Mouse (Mus musculus): ENCODE results near the gene Sms.

DNA sequence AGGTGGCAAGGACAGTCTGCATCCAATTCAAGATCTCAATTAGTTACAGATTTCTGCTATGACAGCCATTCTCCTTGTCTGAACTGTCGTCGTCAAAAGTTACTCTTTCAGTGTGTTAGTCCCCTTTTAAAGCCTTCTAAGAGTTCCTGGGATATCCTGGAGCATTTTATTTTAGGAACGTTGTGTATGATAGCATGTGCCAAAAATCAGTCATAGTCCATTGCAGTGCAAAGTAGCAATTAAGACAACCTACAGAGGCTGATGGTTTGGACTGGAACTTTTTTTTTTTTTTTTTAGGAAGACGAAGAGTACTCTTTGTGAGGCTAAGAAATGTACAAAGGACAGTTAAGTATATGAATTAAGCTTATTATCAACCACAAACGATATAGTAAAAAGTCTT, 76.9 kb downstream of the Sms start, which contains the start of gene Phex:
- TF ChIP-seq CTCF (IDR thresholded peaks at IDR 0.05; ENCODE audit: low read depth) (no peak), EP300 (IDR thresholded peaks at IDR 0.05; ENCODE audit: low read depth) (no peak)
